Mouse (Mus musculus): ENCODE results near the gene Fmo1. TPM values are rescaled to one million over a fixed set of nuclear protein-coding genes. Genes with fewer than 3 reads are reported as not detected.

The Fmo1 gene
- polyA plus RNA-seq, 1 experiment from 2014 or later: 62.1 TPM

- Histone ChIP-seq H3K27ac (replicated peaks; ENCODE audit: low read depth, low read length) (no peak overlapping the region), H3K9ac (ENCODE audit: low read depth, low read length) (no peak overlapping the region), H3K9me3 (ENCODE audit: control insufficient read depth, low read length) (peaks cover 5% of the 10 kb centered on the region; the same call in 1 of the 2 replicates), H3K27me3 (replicated peaks; ENCODE audit: control insufficient read depth, insufficient read depth, low read length) (no peaks in the 10 kb centered on the region), H3K36me3 (ENCODE audit: control insufficient read depth, insufficient read depth, low read length) (no peaks in the 10 kb centered on the region), H3K4me2 (ENCODE audit: low read depth, low read length) (no peak overlapping the region), H3K4me1 (ENCODE audit: control insufficient read depth, insufficient read depth, low read length) (peaks cover 14% of the 10 kb centered on the region), H3K4me3 (ENCODE audit: low read depth, low read length) (no peak overlapping the region)
- no peak for ATAC-seq (ENCODE audit: low read depth)
- DNase-seq (ENCODE audit: low spot score): no peak
- WGBS: 83% methylated on average over 4 of the region's 4 CpGs
Measured at GRCm38 (mm10) chr1:162867396-162867795, 986 bp upstream of the Fmo1 start.

- H3K36me3 ChIP-seq (ENCODE audit: control insufficient read depth, insufficient read depth, low read length): no peaks in the 10 kb centered on the region
- peaks cover 3% of the 10 kb centered on the region; the same call in 1 of the 2 replicates for H3K4me1 ChIP-seq (ENCODE audit: control insufficient read depth, insufficient read depth, low read length)
- ATAC-seq (ENCODE audit: low read depth) (peak; percentile 41; the same call in 1 of the 2 replicates), DNase-seq (ENCODE audit: low spot score) (no peak)
- H3K4me2 ChIP-seq (ENCODE audit: low read depth, low read length): no peak overlapping the region
- 61% methylated on average over 3 of the region's 3 CpGs for WGBS
- no peaks in the 10 kb centered on the region for H3K27me3 ChIP-seq (replicated peaks; ENCODE audit: control insufficient read depth, insufficient read depth, low read length)
- no peak overlapping the region for H3K9ac ChIP-seq (ENCODE audit: low read depth, low read length)
- no peak overlapping the region for H3K4me3 ChIP-seq (ENCODE audit: low read depth, low read length)
- no peak overlapping the region for H3K27ac ChIP-seq (replicated peaks; ENCODE audit: low read depth, low read length)
- H3K9me3 ChIP-seq (ENCODE audit: control insufficient read depth, low read length): peaks cover 5% of the 10 kb centered on the region; the same call in 1 of the 2 replicates
Measured at GRCm38 (mm10) chr1:162865493-162865830, 948 bp downstream of the Fmo1 start.

- H3K4me3 ChIP-seq (ENCODE audit: low read depth, low read length): no peak overlapping the region
- no peak overlapping the region for H3K27ac ChIP-seq (replicated peaks; ENCODE audit: low read depth, low read length)
- H3K4me1 ChIP-seq (ENCODE audit: control insufficient read depth, insufficient read depth, low read length): peaks cover 6% of the 10 kb centered on the region
- H3K4me2 ChIP-seq (ENCODE audit: low read depth, low read length): no peak overlapping the region
- peak; percentile 45 for DNase-seq (ENCODE audit: low spot score)
- peaks cover 5% of the 10 kb centered on the region; the same call in 1 of the 2 replicates for H3K9me3 ChIP-seq (ENCODE audit: control insufficient read depth, low read length)
- H3K36me3 ChIP-seq (ENCODE audit: control insufficient read depth, insufficient read depth, low read length): no peaks in the 10 kb centered on the region
- 69% methylated on average over 8 of the region's 8 CpGs for WGBS
- H3K27me3 ChIP-seq (replicated peaks; ENCODE audit: control insufficient read depth, insufficient read depth, low read length): no peaks in the 10 kb centered on the region
- H3K9ac ChIP-seq (ENCODE audit: low read depth, low read length): no peak overlapping the region
- no peak for ATAC-seq (ENCODE audit: low read depth)
Measured at GRCm38 (mm10) chr1:162864816-162865492, 1.5 kb downstream of the Fmo1 start.

GRCm38 (mm10) chr1:162864279-162864678 is 2.1 kb downstream of the Fmo1 start:
- ATAC-seq (ENCODE audit: low read depth) (no peak), DNase-seq (ENCODE audit: low spot score) (no peak)
- Histone ChIP-seq H3K9ac (ENCODE audit: low read depth, low read length) (no peak overlapping the region), H3K4me2 (ENCODE audit: low read depth, low read length) (no peak overlapping the region), H3K36me3 (ENCODE audit: control insufficient read depth, insufficient read depth, low read length) (no peaks in the 10 kb centered on the region), H3K27me3 (replicated peaks; ENCODE audit: control insufficient read depth, insufficient read depth, low read length) (no peaks in the 10 kb centered on the region), H3K4me1 (ENCODE audit: control insufficient read depth, insufficient read depth, low read length) (peaks cover 12% of the 10 kb centered on the region), H3K27ac (replicated peaks; ENCODE audit: low read depth, low read length) (no peak overlapping the region), H3K9me3 (ENCODE audit: control insufficient read depth, low read length) (peaks cover 5% of the 10 kb centered on the region; the same call in 1 of the 2 replicates), H3K4me3 (ENCODE audit: low read depth, low read length) (no peak overlapping the region)
- WGBS: 85% methylated on average over 5 of the region's 5 CpGs

- no peak overlapping the region for H3K4me2 ChIP-seq (ENCODE audit: low read depth, low read length)
- H3K27me3 ChIP-seq (replicated peaks; ENCODE audit: control insufficient read depth, insufficient read depth, low read length): no peaks in the 10 kb centered on the region
- DNase-seq (ENCODE audit: low spot score): no peak
- H3K36me3 ChIP-seq (ENCODE audit: control insufficient read depth, insufficient read depth, low read length): no peaks in the 10 kb centered on the region
- H3K4me1 ChIP-seq (ENCODE audit: control insufficient read depth, insufficient read depth, low read length): peaks cover 15% of the 10 kb centered on the region
- H3K27ac ChIP-seq (replicated peaks; ENCODE audit: low read depth, low read length): no peak overlapping the region
- WGBS: 84% methylated on average over 3 of the region's 3 CpGs
- no peak overlapping the region for H3K9ac ChIP-seq (ENCODE audit: low read depth, low read length)
- H3K9me3 ChIP-seq (ENCODE audit: control insufficient read depth, low read length): peaks cover 5% of the 10 kb centered on the region; the same call in 1 of the 2 replicates
- no peak overlapping the region for H3K4me3 ChIP-seq (ENCODE audit: low read depth, low read length)
- no peak for ATAC-seq (ENCODE audit: low read depth)
Measured at GRCm38 (mm10) chr1:162863579-162863978, 2.8 kb downstream of the Fmo1 start.

- Histone ChIP-seq H3K27me3 (replicated peaks; ENCODE audit: control insufficient read depth, insufficient read depth, low read length) (no peaks in the 10 kb centered on the region), H3K27ac (replicated peaks; ENCODE audit: low read depth, low read length) (no peak overlapping the region), H3K36me3 (ENCODE audit: control insufficient read depth, insufficient read depth, low read length) (no peaks in the 10 kb centered on the region), H3K9ac (ENCODE audit: low read depth, low read length) (no peak overlapping the region), H3K9me3 (ENCODE audit: control insufficient read depth, low read length) (no peaks in the 10 kb centered on the region), H3K4me2 (ENCODE audit: low read depth, low read length) (no peak overlapping the region), H3K4me3 (ENCODE audit: low read depth, low read length) (no peak overlapping the region), H3K4me1 (ENCODE audit: control insufficient read depth, insufficient read depth, low read length) (peaks cover 15% of the 10 kb centered on the region)
- 42% methylated on average over 1 of the region's 1 CpGs for WGBS
- ATAC-seq (ENCODE audit: low read depth): no peak
- DNase-seq (ENCODE audit: low spot score): no peak
Measured at GRCm38 (mm10) chr1:162862328-162862727, 4.1 kb downstream of the Fmo1 start.

GRCm38 (mm10) chr1:162859996-162860605 is 6.3 kb downstream of the Fmo1 start:
- 53% methylated on average over 9 of the region's 9 CpGs for WGBS
- H3K27ac ChIP-seq (replicated peaks; ENCODE audit: low read depth, low read length): no peak overlapping the region; the same call in 1 of the 2 replicates
- H3K4me2 ChIP-seq (ENCODE audit: low read depth, low read length): peak overlapping the region; percentile 57; the same call in 1 of the 2 replicates
- H3K4me1 ChIP-seq (ENCODE audit: control insufficient read depth, insufficient read depth, low read length): peaks cover 15% of the 10 kb centered on the region
- H3K4me3 ChIP-seq (ENCODE audit: low read depth, low read length): no peak overlapping the region
- H3K27me3 ChIP-seq (replicated peaks; ENCODE audit: control insufficient read depth, insufficient read depth, low read length): no peaks in the 10 kb centered on the region
- H3K9me3 ChIP-seq (ENCODE audit: control insufficient read depth, low read length): no peaks in the 10 kb centered on the region
- no peaks in the 10 kb centered on the region for H3K36me3 ChIP-seq (ENCODE audit: control insufficient read depth, insufficient read depth, low read length)
- H3K9ac ChIP-seq (ENCODE audit: low read depth, low read length): no peak overlapping the region
- DNase-seq (ENCODE audit: low spot score): peak; percentile 81
- ATAC-seq (ENCODE audit: low read depth): peak; percentile 74; the same call in 1 of the 2 replicates

GRCm38 (mm10) chr1:162859545-162859976 is 6.8 kb downstream of the Fmo1 start:
- WGBS: 28% methylated on average over 10 of the region's 10 CpGs
- Histone ChIP-seq H3K4me2 (ENCODE audit: low read depth, low read length) (peak overlapping the region; percentile 57), H3K9ac (ENCODE audit: low read depth, low read length) (peak overlapping the region; percentile 57; the same call in 1 of the 2 replicates), H3K9me3 (ENCODE audit: control insufficient read depth, low read length) (no peaks in the 10 kb centered on the region), H3K27ac (replicated peaks; ENCODE audit: low read depth, low read length) (peak overlapping the region; percentile 87), H3K4me1 (ENCODE audit: control insufficient read depth, insufficient read depth, low read length) (peaks cover 15% of the 10 kb centered on the region), H3K27me3 (replicated peaks; ENCODE audit: control insufficient read depth, insufficient read depth, low read length) (no peaks in the 10 kb centered on the region), H3K4me3 (ENCODE audit: low read depth, low read length) (peak overlapping the region; percentile 31), H3K36me3 (ENCODE audit: control insufficient read depth, insufficient read depth, low read length) (no peaks in the 10 kb centered on the region)
- peak; percentile 90 for ATAC-seq (ENCODE audit: low read depth)
- peak; percentile 90 for DNase-seq (ENCODE audit: low spot score)
